ENCODE assay signal across 8 mouse cellular contexts in the genomic region with DNA sequence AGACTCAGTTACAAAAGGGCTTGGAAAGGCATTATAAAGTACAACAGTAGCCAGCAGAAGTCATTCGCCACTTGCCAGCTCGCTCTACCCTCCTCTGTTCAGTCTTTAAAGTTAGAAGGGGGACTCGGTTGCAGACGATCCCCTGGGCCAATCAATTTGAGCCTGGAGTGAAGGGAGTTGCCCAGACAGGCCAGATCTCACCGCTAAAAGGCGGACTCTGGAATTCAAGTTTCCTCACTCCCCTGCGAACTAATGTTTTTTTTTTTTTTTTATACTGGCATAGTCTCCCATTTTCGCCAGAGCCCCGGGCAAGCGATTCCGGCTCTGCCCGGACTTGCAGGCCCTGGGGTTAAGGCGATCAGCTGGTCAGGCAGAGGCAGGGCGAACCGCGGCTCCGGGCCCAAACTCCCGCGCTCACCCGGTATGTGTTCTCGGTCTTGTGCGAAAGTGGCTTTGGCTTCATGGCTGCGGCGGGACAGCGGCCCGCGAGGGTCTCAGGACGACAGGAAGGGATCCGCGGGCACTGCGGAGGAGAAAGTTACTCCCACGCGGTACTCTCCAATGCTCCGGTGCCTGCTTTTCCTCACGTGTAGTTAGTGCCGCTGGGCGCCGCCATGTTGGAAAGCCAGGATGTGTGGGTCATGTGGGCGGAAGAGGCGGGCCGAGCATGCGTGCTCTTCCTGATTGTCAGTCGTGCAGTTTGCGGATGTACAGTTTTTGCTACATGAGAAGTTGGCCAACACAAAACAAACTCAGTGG. TPM values are rescaled to one million over a fixed set of nuclear protein-coding genes. Genes with fewer than 3 reads are reported as not detected.
DNase-seq lines count a peak whose midpoint lies in the region; ATAC-seq lines count a peak whose summit lies in the region.

A gene (minus strand): TSS at position 617 of the 759 bp plus-strand sequence.

- peaks cover 18% of the 10 kb centered on the region for H3K4me1 ChIP-seq in megakaryocyte, embryonic 14.5 days

- H3K9me3 ChIP-seq in megakaryocyte, embryonic 14.5 days = no peaks in the 10 kb centered on the region

- H3K36me3 ChIP-seq in megakaryocyte, embryonic 14.5 days (replicated peaks; ENCODE audit: low read length) = peaks cover 35% of the 10 kb centered on the region

- DNase-seq in ZHBTc4 (ENCODE audit: low read depth, low spot score) = peak; percentile 92
- DNase-seq in gastrocnemius, adult 8-10 months (ENCODE audit: low spot score in 2 of 2) = peak; percentile 44 to 57
- peak; percentile 42 for DNase-seq in hindlimb bud, embryonic 11.5 days (ENCODE audit: extremely low spot score, low read depth, low spot score)
- DNase-seq in left cerebral cortex, adult 8-10 months (ENCODE audit: low spot score in 2 of 2) = peak; percentile 75 to 76
- peak; percentile 91 to 93 for DNase-seq in right cerebral cortex, postnatal 10 days (ENCODE audit: low spot score in 2 of 2)
- peak; percentile 76 for DNase-seq in urinary bladder, postnatal 25 days (ENCODE audit: low spot score)

- H3K4me3 ChIP-seq in megakaryocyte, embryonic 14.5 days (replicated peaks) = peak within 1 kb of the TSS; percentile 96

- peak; percentile 99 for ATAC-seq in common myeloid progenitor, adult 5-6 weeks (replicated peaks; ENCODE audit: low read depth, poor library complexity, severe bottlenecking)

- H3K27me3 ChIP-seq in megakaryocyte, embryonic 14.5 days (replicated peaks) = no peaks in the 10 kb centered on the region

RNA-seq across cellular contexts. Expression of the gene that starts here (rescaled TPM):
- total RNA-seq in common myeloid progenitor, adult 5-6 weeks (2017) = 30.8 and 48.8 TPM in 2 replicates
- total RNA-seq in gastrocnemius, adult 8-10 months (2022) = 10 to 100 TPM; 10.3 to 17.2 (median 11.7) TPM
- 10 to 100 TPM; 16.2 to 20.5 (median 18.9) TPM for total RNA-seq in left cerebral cortex, adult 8-10 months (2022)
- 1.3 TPM in 1 of 2 replicates, not detected in the other for polyA plus RNA-seq in megakaryocyte, embryonic 14.5 days (2012; ENCODE audit: insufficient read depth, low replicate concordance)

Comparison
In these comparisons a context has a peak if more than half of its experiments do, and no peak if none do; other contexts are left out.
1. Peak in every context shown above with its lines: DNase-seq, ATAC-seq and H3K4me3 ChIP-seq.
2. DNase-seq: peak in every context shown above with its lines; median percentile 92 in ZHBTc4; 92 in right cerebral cortex, postnatal 10 days; 76 in urinary bladder, postnatal 25 days; 76 in left cerebral cortex, adult 8-10 months; 50 in gastrocnemius, adult 8-10 months; 42 in hindlimb bud, embryonic 11.5 days.